Mouse (Mus musculus) kidney, embryonic 14.5 days (tissue): ENCODE data around the gene Nos2. TPM values are rescaled to one million over a fixed set of nuclear protein-coding genes. Genes with fewer than 3 reads are reported as not detected.

Source experiments
- ATAC-seq: fragments of 200-750 bp; cut with Nextera tagmentation; 2 replicates; pipeline ENCODE4 v1.8.0; 2017; ENCODE audit warnings: moderate number of reproducible peaks, mild to moderate bottlenecking, moderate TSS enrichment, moderate library complexity; ENCODE audit not compliant: low FRiP score, low TSS enrichment
- H3K27ac ChIP-seq: fragments of 300-500 bp; sonication (generic); 2 replicates; pipeline ENCODE4 v1.5.1; 2014; ENCODE audit warnings: low read depth, mild to moderate bottlenecking, low read length, moderate library complexity, mixed read lengths
- H3K27me3 ChIP-seq: fragments of 300-500 bp; sonication (generic); 2 replicates; pipeline ENCODE4 v1.6.1; 2014; ENCODE audit warnings: mild to moderate bottlenecking, low read length; ENCODE audit not compliant: control insufficient read depth, insufficient read depth
- H3K36me3 ChIP-seq: fragments of 300-500 bp; sonication (generic); 2 replicates; pipeline ENCODE4 v1.6.1; 2014; ENCODE audit warnings: low read length, mixed read lengths; ENCODE audit not compliant: control insufficient read depth, insufficient read depth
- H3K4me1 ChIP-seq: fragments of 300-500 bp; sonication (generic); 2 replicates; pipeline ENCODE4 v1.6.1; 2014; ENCODE audit warnings: low read length, mixed read lengths; ENCODE audit not compliant: control insufficient read depth, insufficient read depth
- H3K4me2 ChIP-seq: fragments of 300-500 bp; sonication (generic); replicated peaks from 2 replicates; pipeline ENCODE4 v1.6.1; 2014; ENCODE audit warnings: low read depth, mild to moderate bottlenecking, low read length
- H3K4me3 ChIP-seq: fragments of 300-500 bp; sonication (generic); 2 replicates; pipeline ENCODE4 v1.5.1; 2014; ENCODE audit warnings: mild to moderate bottlenecking, low read length
- H3K9ac ChIP-seq: fragments of 300-500 bp; sonication (generic); 2 replicates; pipeline ENCODE4 v1.6.1; 2014; ENCODE audit warnings: low read depth, mild to moderate bottlenecking, low read length, moderate library complexity
- H3K9me3 ChIP-seq: fragments of 300-500 bp; sonication (generic); 2 replicates; pipeline ENCODE4 v1.6.1; 2016; ENCODE audit warnings: low read length; ENCODE audit not compliant: control insufficient read depth
- WGBS: fragments of 180-500 bp; shearing (Covaris S2); extraction: QIAGEN DNeasy Blood & Tissue Kit; methylation state at CpG from one replicate; pipeline ENCODE4 v1.1.7; 2014; 5-methylcytosine and 5-hydroxymethylcytosine counted together
- polyA plus RNA-seq: library from polyadenylated mRNA; unstranded; fragments of >200 nt; fragmentation: Nextera tagmentation; extraction: Ambion mirVana; gene quantifications from 2 replicates; pipeline ENCODE4 v1.2.1, GENCODE M21; 2014

Gene Nos2
- polyA plus RNA-seq, 1 experiment from 2014 or later: 1.7 TPM

DNA sequence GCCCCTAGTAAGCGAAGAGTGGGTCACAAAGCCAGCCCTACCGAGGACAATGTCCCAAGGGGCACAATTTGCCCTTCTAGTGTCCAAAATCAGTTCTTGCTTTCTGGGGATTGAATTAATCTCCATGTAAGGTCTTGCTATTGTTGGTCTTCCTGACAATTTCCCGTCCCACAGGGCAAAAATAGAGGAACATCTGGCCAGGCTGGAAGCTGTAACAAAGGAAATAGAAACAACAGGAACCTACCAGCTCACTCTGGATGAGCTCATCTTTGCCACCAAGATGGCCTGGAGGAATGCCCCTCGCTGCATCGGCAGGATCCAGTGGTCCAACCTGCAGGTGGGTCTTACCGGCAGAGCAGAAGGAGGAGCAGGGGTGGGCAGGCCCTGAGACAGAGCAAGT is 14.6 kb downstream of the Nos2 start:
- Histone ChIP-seq H3K9ac (no peak overlapping the region), H3K9me3 (no peaks in the 10 kb centered on the region), H3K36me3 (no peaks in the 10 kb centered on the region), H3K27me3 (no peaks in the 10 kb centered on the region), H3K4me1 (no peaks in the 10 kb centered on the region), H3K4me2 (no peak overlapping the region), H3K27ac (no peak overlapping the region), H3K4me3 (no peak overlapping the region)
- no peak for ATAC-seq
- WGBS: 82% methylated on average over 6 of the region's 6 CpGs

DNA sequence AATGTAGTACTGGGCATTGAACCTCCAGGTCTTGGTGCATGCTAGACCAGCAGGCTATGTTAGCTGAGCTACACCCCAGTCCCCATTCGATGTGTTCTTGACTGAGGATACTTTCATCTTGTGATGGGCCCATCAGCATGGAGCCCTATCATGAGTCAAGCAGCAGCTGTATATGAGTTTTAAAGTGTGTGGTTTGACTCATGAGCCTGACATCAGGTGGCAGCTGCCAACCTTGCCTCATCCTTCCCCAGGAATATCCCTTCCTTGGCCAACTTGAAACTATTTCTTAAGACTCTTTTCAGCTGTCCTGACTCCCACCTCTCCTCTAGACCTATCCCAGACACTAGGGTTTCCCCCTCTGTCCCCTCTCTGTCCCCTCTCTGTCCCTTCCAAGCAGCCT is 22.5 kb downstream of the Nos2 start:
- H3K4me1 ChIP-seq: no peaks in the 10 kb centered on the region
- ATAC-seq: no peak
- no peaks in the 10 kb centered on the region for H3K9me3 ChIP-seq
- no peaks in the 10 kb centered on the region for H3K27me3 ChIP-seq
- H3K4me2 ChIP-seq: no peak overlapping the region
- H3K9ac ChIP-seq: no peak overlapping the region
- H3K4me3 ChIP-seq: no peak overlapping the region
- no peaks in the 10 kb centered on the region for H3K36me3 ChIP-seq
- 91% methylated on average over 1 of the region's 1 CpGs for WGBS
- no peak overlapping the region for H3K27ac ChIP-seq

DNA sequence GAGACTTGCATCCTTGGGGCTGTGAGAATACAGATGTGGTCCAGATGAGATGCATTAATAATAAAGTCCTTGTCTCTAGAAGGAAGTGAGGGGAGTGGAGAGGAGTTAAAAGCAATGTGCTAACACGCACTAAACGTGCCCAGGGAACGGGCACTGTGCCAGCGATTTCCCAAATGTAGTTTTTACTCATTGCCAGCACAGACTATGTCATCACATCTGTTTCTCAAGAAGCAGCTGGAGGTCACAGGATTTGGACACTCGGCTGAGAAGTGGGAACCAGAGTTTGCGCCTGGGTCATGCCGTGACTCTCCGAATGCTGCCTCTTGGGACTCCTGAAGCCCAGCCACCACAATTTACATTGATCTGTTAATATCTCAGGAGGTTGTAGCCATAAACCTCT is 29.8 kb downstream of the Nos2 start:
- 84% methylated on average over 8 of the region's 8 CpGs for WGBS
- H3K4me1 ChIP-seq: no peaks in the 10 kb centered on the region
- H3K9ac ChIP-seq: no peak overlapping the region
- no peaks in the 10 kb centered on the region for H3K36me3 ChIP-seq
- H3K4me2 ChIP-seq: no peak overlapping the region
- H3K27ac ChIP-seq: no peak overlapping the region
- no peak overlapping the region for H3K4me3 ChIP-seq
- peaks cover 4% of the 10 kb centered on the region; the same call in 1 of the 2 replicates for H3K27me3 ChIP-seq
- no peaks in the 10 kb centered on the region for H3K9me3 ChIP-seq
- ATAC-seq: no peak

DNA sequence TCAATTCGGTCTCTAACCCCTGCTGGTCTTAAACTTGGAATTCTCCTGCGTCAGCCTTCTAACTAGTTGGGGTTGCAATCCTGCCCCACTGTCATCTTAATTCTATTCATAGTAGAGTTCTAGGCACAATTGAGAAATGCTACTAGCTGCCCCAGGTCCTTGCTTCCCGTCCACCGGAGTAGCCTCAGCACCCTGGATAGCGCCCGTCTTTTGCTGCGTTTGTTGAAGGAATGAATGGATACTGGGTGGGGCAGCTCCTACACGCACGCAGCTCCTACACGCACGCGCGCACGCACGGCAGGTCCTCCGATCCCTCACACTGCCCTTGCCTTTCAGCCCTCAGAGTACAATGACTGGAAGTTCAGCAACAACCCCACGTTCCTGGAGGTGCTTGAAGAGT is 31.9 kb downstream of the Nos2 start:
- Histone ChIP-seq H3K4me2 (peak overlapping the region; percentile 17), H3K4me3 (no peak overlapping the region), H3K27ac (no peak overlapping the region), H3K4me1 (no peaks in the 10 kb centered on the region), H3K36me3 (no peaks in the 10 kb centered on the region), H3K27me3 (peaks cover 4% of the 10 kb centered on the region; the same call in 1 of the 2 replicates), H3K9me3 (no peaks in the 10 kb centered on the region), H3K9ac (no peak overlapping the region)
- no peak for ATAC-seq
- 7% methylated on average over 17 of the region's 17 CpGs for WGBS

DNA sequence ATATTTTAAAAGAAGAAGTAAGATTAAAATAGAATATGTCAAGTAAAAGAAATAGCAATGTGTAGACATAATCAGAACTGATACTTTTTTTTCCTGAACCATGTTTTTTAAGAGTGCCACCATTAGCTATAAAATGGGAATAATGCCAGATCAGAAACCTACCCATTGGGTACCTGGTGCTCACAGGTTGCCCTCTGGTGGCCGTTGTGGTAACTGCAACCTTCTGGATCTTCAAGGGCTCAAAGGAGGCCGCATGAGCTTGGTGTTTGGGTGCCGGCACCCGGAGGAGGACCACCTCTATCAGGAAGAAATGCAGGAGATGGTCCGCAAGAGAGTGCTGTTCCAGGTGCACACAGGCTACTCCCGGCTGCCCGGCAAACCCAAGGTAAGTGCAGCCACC is 35.7 kb downstream of the Nos2 start:
- Histone ChIP-seq H3K4me1 (no peaks in the 10 kb centered on the region), H3K9me3 (no peaks in the 10 kb centered on the region), H3K4me3 (no peak overlapping the region), H3K27me3 (peaks cover 4% of the 10 kb centered on the region; the same call in 1 of the 2 replicates), H3K9ac (no peak overlapping the region), H3K4me2 (no peak overlapping the region), H3K36me3 (no peaks in the 10 kb centered on the region), H3K27ac (no peak overlapping the region)
- WGBS: 10% methylated on average over 7 of the region's 7 CpGs
- no peak for ATAC-seq

DNA sequence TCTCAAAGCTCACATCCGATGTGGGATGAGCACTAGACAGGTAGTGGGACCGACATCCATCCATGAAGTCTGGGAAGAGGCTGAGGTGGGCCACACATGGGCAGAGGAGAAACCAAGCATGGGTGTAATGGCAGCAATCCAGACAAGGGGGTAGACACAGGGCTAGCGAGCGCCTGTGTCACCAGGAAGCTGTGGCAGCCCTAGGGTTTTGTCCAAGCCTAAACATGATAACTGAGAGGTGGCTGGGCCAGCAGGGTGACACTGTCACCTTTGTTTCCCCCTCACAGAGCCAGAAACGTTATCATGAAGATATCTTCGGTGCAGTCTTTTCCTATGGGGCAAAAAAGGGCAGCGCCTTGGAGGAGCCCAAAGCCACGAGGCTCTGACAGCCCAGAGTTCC is 38.8 kb downstream of the Nos2 start:
- no peak overlapping the region for H3K9ac ChIP-seq

DNA sequence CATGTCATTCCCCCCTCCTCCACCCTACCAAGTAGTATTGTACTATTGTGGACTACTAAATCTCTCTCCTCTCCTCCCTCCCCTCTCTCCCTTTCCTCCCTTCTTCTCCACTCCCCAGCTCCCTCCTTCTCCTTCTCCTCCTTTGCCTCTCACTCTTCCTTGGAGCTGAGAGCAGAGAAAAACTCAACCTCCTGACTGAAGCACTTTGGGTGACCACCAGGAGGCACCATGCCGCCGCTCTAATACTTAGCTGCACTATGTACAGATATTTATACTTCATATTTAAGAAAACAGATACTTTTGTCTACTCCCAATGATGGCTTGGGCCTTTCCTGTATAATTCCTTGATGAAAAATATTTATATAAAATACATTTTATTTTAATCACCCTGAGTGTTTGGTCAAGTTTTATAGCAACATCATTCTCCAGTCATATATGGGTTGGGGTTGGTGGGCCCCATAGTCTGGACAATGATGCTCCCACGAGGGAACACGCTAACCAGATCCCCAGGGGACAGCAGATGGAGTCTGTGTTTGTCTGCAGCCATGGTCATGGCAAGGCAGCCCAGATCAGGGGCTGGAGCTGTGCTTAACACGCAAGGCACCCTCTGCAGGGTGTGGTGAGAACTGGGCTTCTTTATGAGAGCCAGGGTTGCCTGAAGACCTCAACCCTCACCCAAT is 39.4 kb downstream of the Nos2 start:
- H3K36me3 ChIP-seq: no peaks in the 10 kb centered on the region
- H3K9ac ChIP-seq: no peak overlapping the region
- no peaks in the 10 kb centered on the region for H3K4me1 ChIP-seq
- 64% methylated on average over 5 of the region's 5 CpGs for WGBS
- no peak overlapping the region for H3K27ac ChIP-seq
- ATAC-seq: no peak
- H3K4me3 ChIP-seq: no peak overlapping the region
- no peaks in the 10 kb centered on the region for H3K9me3 ChIP-seq
- no peak overlapping the region for H3K4me2 ChIP-seq
- H3K27me3 ChIP-seq: no peaks in the 10 kb centered on the region

More for the DNA sequence above, 38.8 kb downstream of the Nos2 start:
- Histone ChIP-seq H3K4me2 (no peak overlapping the region), H3K9me3 (no peaks in the 10 kb centered on the region), H3K27me3 (no peaks in the 10 kb centered on the region), H3K27ac (no peak overlapping the region), H3K4me1 (no peaks in the 10 kb centered on the region), H3K4me3 (no peak overlapping the region), H3K36me3 (no peaks in the 10 kb centered on the region)
- ATAC-seq: no peak
- 74% methylated on average over 8 of the region's 8 CpGs for WGBS

DNA sequence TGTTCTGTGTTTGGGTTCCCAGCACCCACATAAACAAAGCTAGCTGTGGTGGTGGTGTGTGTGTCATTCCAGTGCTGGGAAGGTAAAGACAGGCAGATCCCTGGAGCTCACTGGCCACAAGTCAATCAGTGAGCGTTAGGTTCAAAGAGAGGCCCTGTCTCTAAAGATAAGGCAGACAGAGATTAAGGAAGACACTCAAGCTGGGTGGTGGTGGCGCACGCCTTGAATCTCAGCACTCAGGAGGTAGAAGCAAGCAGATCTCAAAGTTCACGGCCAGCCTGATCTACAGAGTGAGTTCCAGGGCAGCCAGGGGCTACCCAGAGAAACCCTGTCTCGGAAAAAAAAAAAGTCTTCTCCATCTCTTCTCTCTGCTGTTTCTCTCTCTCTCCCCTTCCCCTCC is 40.6 kb downstream of the Nos2 start:
- H3K9me3 ChIP-seq: no peaks in the 10 kb centered on the region
- H3K27me3 ChIP-seq: no peaks in the 10 kb centered on the region
- no peaks in the 10 kb centered on the region for H3K4me1 ChIP-seq
- no peak overlapping the region for H3K9ac ChIP-seq
- 84% methylated on average over 5 of the region's 5 CpGs for WGBS
- no peak overlapping the region for H3K4me2 ChIP-seq
- ATAC-seq: no peak
- no peak overlapping the region for H3K4me3 ChIP-seq
- H3K36me3 ChIP-seq: no peaks in the 10 kb centered on the region
- no peak overlapping the region for H3K27ac ChIP-seq

DNA sequence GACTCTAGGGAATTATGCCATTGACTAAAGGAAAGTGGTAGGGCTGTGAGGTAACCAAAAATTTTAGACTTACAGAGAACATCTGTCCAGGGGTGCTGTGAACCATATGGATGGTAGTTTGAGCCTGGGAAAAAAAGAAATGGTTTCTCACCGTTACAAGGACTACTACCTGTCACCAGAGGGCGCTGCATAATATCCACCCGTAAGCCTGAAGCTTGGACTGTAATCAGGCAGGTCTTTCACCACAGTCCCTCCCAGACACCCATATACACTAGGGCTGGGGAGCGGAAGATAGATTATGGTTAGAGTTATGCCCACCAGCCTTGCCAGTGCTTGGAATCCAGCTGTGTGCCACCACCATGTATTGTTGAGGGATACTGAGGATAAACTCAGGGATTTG is 46.8 kb downstream of the Nos2 start:
- no peak overlapping the region for H3K27ac ChIP-seq
- H3K4me3 ChIP-seq: no peak overlapping the region
- no peaks in the 10 kb centered on the region for H3K9me3 ChIP-seq
- H3K27me3 ChIP-seq: no peaks in the 10 kb centered on the region
- no peak overlapping the region for H3K9ac ChIP-seq
- H3K4me2 ChIP-seq: no peak overlapping the region
- 24% methylated on average over 4 of the region's 4 CpGs for WGBS
- no peaks in the 10 kb centered on the region for H3K36me3 ChIP-seq
- H3K4me1 ChIP-seq: no peaks in the 10 kb centered on the region
- no peak; the same call in 1 of the 2 replicates for ATAC-seq
